Mouse (Mus musculus): ENCODE measurements around the gene Evi5.

Evi5 gene

GRCm38 (mm10) chr5:107708124-107708797 is 166.6 kb downstream of the Evi5 start:
- in situ Hi-C loops (cut with MseI, MboI): no loop called here

- in situ Hi-C loops (cut with MseI, MboI): no loop called here
These were observed 168.6 kb downstream of the Evi5 start for GRCm38 (mm10) chr5:107706262-107706661.

- in situ Hi-C loops (cut with MseI, MboI): no loop called here
These were observed 169.2 kb downstream of the Evi5 start for GRCm38 (mm10) chr5:107705756-107706155.

- in situ Hi-C loops (cut with MseI, MboI): no loop called here
These were observed 171.6 kb downstream of the Evi5 start for GRCm38 (mm10) chr5:107703207-107703763.

- in situ Hi-C loops (cut with MseI, MboI): no loop called here
These were observed 173.2 kb downstream of the Evi5 start for GRCm38 (mm10) chr5:107701658-107702057.

- in situ Hi-C loops (cut with MseI, MboI): no loop called here
These were observed 174.0 kb downstream of the Evi5 start for GRCm38 (mm10) chr5:107700873-107701272.

GRCm38 (mm10) chr5:107698888-107699287 is 176.0 kb downstream of the Evi5 start:
- in situ Hi-C loops (cut with MseI, MboI): no loop called here

GRCm38 (mm10) chr5:107695019-107695418 is 179.9 kb downstream of the Evi5 start:
- in situ Hi-C loops (cut with MseI, MboI): no loop called here
